Mouse (Mus musculus) midbrain, embryonic 15.5 days (tissue): ENCODE data around the gene Fbrsl1. TPM values are rescaled to one million over a fixed set of nuclear protein-coding genes. Genes with fewer than 3 reads are reported as not detected.

Experiments
- ATAC-seq: fragments of 200-750 bp; cut with Nextera tagmentation; replicated peaks from 2 replicates; pipeline ENCODE4 v1.8.0; 2017; ENCODE audit warnings: moderate TSS enrichment
- H3K27ac ChIP-seq: fragments of 300-500 bp; sonication (generic); 2 replicates; pipeline ENCODE4 v1.5.1; 2015; ENCODE audit warnings: mild to moderate bottlenecking, inconsistent platforms
- H3K27me3 ChIP-seq: fragments of 300-500 bp; sonication (generic); replicated peaks from 2 replicates; pipeline ENCODE4 v1.6.1; 2015; ENCODE audit warnings: inconsistent platforms
- H3K36me3 ChIP-seq: fragments of 300-500 bp; sonication (generic); replicated peaks from 2 replicates; pipeline ENCODE4 v1.6.1; 2015; ENCODE audit warnings: inconsistent platforms
- H3K4me1 ChIP-seq: fragments of 300-500 bp; sonication (generic); 2 replicates; pipeline ENCODE4 v1.6.1; 2015; ENCODE audit warnings: inconsistent platforms
- H3K4me2 ChIP-seq: fragments of 300-500 bp; sonication (generic); 2 replicates; pipeline ENCODE4 v1.6.1; 2015; ENCODE audit warnings: inconsistent platforms, mild to moderate bottlenecking, moderate library complexity
- H3K4me3 ChIP-seq: fragments of 300-500 bp; sonication (generic); 2 replicates; pipeline ENCODE4 v1.5.1; 2015; ENCODE audit warnings: mild to moderate bottlenecking, inconsistent platforms
- H3K9ac ChIP-seq: fragments of 300-500 bp; sonication (generic); 2 replicates; pipeline ENCODE4 v1.6.1; 2015; ENCODE audit warnings: mild to moderate bottlenecking, inconsistent platforms
- H3K9me3 ChIP-seq: fragments of 300-500 bp; sonication (generic); 2 replicates; pipeline ENCODE4 v1.6.1; 2016; ENCODE audit warnings: inconsistent platforms
- WGBS: fragments of 180-500 bp; shearing (Covaris S2); methylation state at CpG from one replicate; pipeline ENCODE4 v1.1.7; 2015; ENCODE audit warnings: mixed read lengths; 5-methylcytosine and 5-hydroxymethylcytosine counted together
- polyA plus RNA-seq: library from polyadenylated mRNA; unstranded; fragments of >200 nt; fragmentation: Nextera tagmentation; extraction: Ambion mirVana; gene quantifications from 2 replicates; pipeline ENCODE4 v1.2.1, GENCODE M21; 2015

The Fbrsl1 gene
- polyA plus RNA-seq = 24.2 and 25.9 TPM in 2 replicates

- H3K9ac ChIP-seq = peak within 1 kb of the TSS; percentile 84
- H3K4me1 ChIP-seq = peaks cover 30% of the 10 kb centered on the region
- H3K36me3 ChIP-seq = no peaks in the 10 kb centered on the region
- peak within 1 kb of the TSS; percentile 95 for H3K4me3 ChIP-seq
- no peaks in the 10 kb centered on the region for H3K27me3 ChIP-seq
- peak; percentile 95 for ATAC-seq
- peak within 1 kb of the TSS; percentile 99 for H3K4me2 ChIP-seq
- H3K9me3 ChIP-seq = no peaks in the 10 kb centered on the region
- peak within 1 kb of the TSS; percentile 69 for H3K27ac ChIP-seq
- WGBS = 2% methylated on average over 35 of the region's 46 CpGs
Observed at GRCm38 (mm10) chr5:110448436-110449134, at the start of gene Fbrsl1. TSS of gene Fbrsl1 (minus strand) at chr5:110448503.

GRCm38 (mm10) chr5:110498071-110498470, 49.8 kb upstream of the Fbrsl1 start:
- Histone ChIP-seq H3K9me3 (no peaks in the 10 kb centered on the region), H3K27ac (no peak overlapping the region), H3K4me3 (no peak overlapping the region), H3K9ac (no peak overlapping the region), H3K4me1 (peaks cover 15% of the 10 kb centered on the region), H3K4me2 (no peak overlapping the region), H3K36me3 (no peaks in the 10 kb centered on the region), H3K27me3 (no peaks in the 10 kb centered on the region)
- 53% methylated on average over 10 of the region's 10 CpGs for WGBS
- ATAC-seq = no peak

DNA sequence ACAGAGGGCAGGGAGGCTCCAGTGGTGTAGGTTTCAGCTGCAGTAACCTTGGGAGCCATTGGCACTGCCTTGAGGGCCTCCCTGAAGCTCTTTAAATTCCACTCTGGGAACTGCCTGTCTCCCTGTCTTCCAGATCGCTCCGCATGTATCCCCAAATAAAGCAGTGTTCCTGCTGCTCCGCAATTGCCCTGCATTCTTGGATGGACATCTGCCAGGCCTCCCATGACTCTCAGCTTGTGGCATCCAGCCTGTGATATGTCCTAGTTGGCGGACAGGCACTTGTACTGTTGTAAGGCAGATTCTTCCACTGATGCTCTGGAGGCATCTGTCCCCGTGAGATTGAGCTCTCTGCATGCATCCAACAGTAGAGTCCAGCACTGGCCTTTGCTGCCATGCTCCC, 49.3 kb upstream of the Fbrsl1 start:
- Histone ChIP-seq H3K4me2 (no peak overlapping the region), H3K27me3 (no peaks in the 10 kb centered on the region), H3K36me3 (no peaks in the 10 kb centered on the region), H3K4me3 (no peak overlapping the region), H3K9ac (no peak overlapping the region), H3K4me1 (peaks cover 15% of the 10 kb centered on the region), H3K9me3 (no peaks in the 10 kb centered on the region), H3K27ac (no peak overlapping the region)
- WGBS = 78% methylated on average over 5 of the region's 5 CpGs
- no peak for ATAC-seq

DNA sequence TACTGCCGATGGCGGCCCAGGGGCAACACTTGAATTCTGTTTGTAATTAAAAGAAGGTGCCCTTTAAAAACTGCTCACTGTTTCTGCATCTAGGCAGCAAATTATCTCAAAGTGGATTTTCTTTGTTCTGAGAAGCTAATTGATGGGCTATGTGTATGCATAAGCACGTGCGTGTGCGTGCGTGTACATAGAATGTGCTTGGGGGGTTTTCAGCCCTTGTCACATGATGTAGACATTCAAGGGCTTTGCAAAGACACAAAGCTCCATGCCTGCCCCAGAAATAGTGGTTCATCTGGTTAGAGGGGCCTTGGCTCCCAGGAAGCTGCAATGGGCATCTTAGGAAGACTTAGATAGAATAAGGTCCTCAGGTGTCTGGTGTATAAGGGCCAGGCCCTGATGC, 46.7 kb upstream of the Fbrsl1 start:
- Histone ChIP-seq H3K4me3 (no peak overlapping the region), H3K9me3 (no peaks in the 10 kb centered on the region), H3K9ac (no peak overlapping the region), H3K4me1 (peaks cover 11% of the 10 kb centered on the region), H3K27me3 (no peaks in the 10 kb centered on the region), H3K4me2 (no peak overlapping the region), H3K27ac (peak overlapping the region; percentile 60), H3K36me3 (no peaks in the 10 kb centered on the region)
- 82% methylated on average over 6 of the region's 6 CpGs for WGBS
- no peak for ATAC-seq

GRCm38 (mm10) chr5:110494396-110494795, 46.1 kb upstream of the Fbrsl1 start:
- Histone ChIP-seq H3K9ac (no peak overlapping the region; the same call in 1 of the 2 replicates), H3K4me3 (no peak overlapping the region), H3K36me3 (no peaks in the 10 kb centered on the region), H3K27me3 (no peaks in the 10 kb centered on the region), H3K9me3 (no peaks in the 10 kb centered on the region), H3K27ac (peak overlapping the region; percentile 60), H3K4me1 (peaks cover 11% of the 10 kb centered on the region), H3K4me2 (0 out of 2 replicates have a peak overlapping the region, but pooled peaks have one; percentile 20)
- ATAC-seq = no peak
- 47% methylated on average over 4 of the region's 4 CpGs for WGBS

DNA sequence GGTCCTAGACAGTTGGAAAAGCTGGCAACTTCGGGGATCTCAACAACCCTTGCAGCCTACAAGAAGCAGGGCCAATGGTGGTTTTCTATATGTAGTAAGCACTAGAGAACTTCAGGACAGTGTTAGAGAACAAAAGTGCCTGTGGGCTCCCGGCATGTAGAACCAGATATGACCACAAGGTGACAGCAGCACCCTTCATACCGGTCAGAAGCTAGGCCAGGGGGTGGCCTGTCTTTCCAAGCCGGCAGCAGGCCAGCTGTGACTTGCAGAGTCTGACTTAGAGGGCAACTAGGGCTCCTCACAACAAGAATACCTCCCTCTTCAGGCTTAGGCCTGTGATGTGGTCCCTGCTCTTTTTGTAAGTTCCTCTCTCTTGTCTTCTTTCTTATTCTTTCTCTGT, 45.5 kb upstream of the Fbrsl1 start:
- H3K9ac ChIP-seq = no peak overlapping the region; the same call in 1 of the 2 replicates
- ATAC-seq = peak; percentile 91
- H3K4me3 ChIP-seq = no peak overlapping the region
- no peaks in the 10 kb centered on the region for H3K9me3 ChIP-seq
- H3K27me3 ChIP-seq = no peaks in the 10 kb centered on the region
- peak overlapping the region; percentile 60; the same call in 1 of the 2 replicates for H3K27ac ChIP-seq
- 3% methylated on average over 4 of the region's 4 CpGs for WGBS
- H3K4me2 ChIP-seq = peak overlapping the region; percentile 20; the same call in 1 of the 2 replicates
- H3K36me3 ChIP-seq = no peaks in the 10 kb centered on the region
- H3K4me1 ChIP-seq = peaks cover 11% of the 10 kb centered on the region

GRCm38 (mm10) chr5:110489639-110490038, 41.3 kb upstream of the Fbrsl1 start:
- H3K36me3 ChIP-seq = no peaks in the 10 kb centered on the region
- H3K4me2 ChIP-seq = no peak overlapping the region
- H3K9ac ChIP-seq = no peak overlapping the region
- 54% methylated on average over 4 of the region's 4 CpGs for WGBS
- no peaks in the 10 kb centered on the region for H3K27me3 ChIP-seq
- no peaks in the 10 kb centered on the region for H3K9me3 ChIP-seq
- H3K27ac ChIP-seq = no peak overlapping the region
- no peak overlapping the region for H3K4me3 ChIP-seq
- no peak for ATAC-seq
- H3K4me1 ChIP-seq = peaks cover 26% of the 10 kb centered on the region

- Histone ChIP-seq H3K9me3 (no peaks in the 10 kb centered on the region), H3K27me3 (no peaks in the 10 kb centered on the region), H3K27ac (no peak overlapping the region), H3K4me1 (peaks cover 17% of the 10 kb centered on the region), H3K9ac (no peak overlapping the region), H3K4me2 (no peak overlapping the region), H3K36me3 (no peaks in the 10 kb centered on the region), H3K4me3 (no peak overlapping the region)
- ATAC-seq = no peak
- 52% methylated on average over 1 of the region's 1 CpGs for WGBS
Observed at GRCm38 (mm10) chr5:110487943-110488342, 39.6 kb upstream of the Fbrsl1 start.

DNA sequence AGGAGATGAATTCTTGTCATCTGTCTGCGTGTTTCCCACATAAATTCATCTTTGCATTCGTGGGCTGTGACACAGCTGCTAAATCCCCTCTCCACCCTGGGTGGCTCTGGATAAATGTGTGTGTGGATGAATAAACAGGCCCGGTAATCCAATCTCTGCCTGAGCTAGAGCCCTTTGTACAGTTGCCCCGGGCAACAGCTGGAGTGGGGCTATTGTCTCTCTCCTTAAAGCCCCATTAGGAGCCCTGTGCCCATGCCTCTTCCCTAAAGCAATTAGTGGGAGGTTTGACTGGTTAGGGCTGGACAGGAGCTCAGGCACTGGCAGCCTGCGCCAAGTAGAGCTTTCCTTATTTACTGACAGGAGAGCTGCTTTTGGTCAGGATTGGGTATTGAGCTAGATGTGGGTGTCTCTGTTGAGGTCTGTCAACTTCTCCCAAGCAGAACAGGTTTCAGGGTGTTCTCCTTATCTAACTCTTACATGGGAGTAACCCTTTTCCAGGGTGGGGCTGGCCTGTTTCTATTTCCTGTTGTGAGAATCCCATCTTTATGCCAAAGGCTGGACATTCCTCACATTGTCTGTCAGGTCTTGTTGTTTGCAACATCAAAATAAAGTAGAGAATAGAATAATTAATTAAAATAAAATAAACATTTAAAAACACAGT, 38.5 kb upstream of the Fbrsl1 start:
- Histone ChIP-seq H3K9me3 (no peaks in the 10 kb centered on the region), H3K27me3 (0 out of 2 replicates have a peak, but pooled peaks cover 5% of the 10 kb centered on the region), H3K9ac (no peak overlapping the region), H3K27ac (peak overlapping the region; percentile 69), H3K4me1 (peaks cover 17% of the 10 kb centered on the region), H3K36me3 (no peaks in the 10 kb centered on the region), H3K4me2 (no peak overlapping the region), H3K4me3 (no peak overlapping the region)
- WGBS = 3% methylated on average over 5 of the region's 5 CpGs
- peak; percentile 86 for ATAC-seq

- H3K9me3 ChIP-seq = no peaks in the 10 kb centered on the region
- no peak overlapping the region for H3K4me2 ChIP-seq
- no peak overlapping the region for H3K4me3 ChIP-seq
- WGBS = 82% methylated on average over 3 of the region's 3 CpGs
- H3K36me3 ChIP-seq = no peaks in the 10 kb centered on the region
- no peak overlapping the region for H3K27ac ChIP-seq
- no peak for ATAC-seq
- H3K4me1 ChIP-seq = peaks cover 17% of the 10 kb centered on the region
- peaks cover 17% of the 10 kb centered on the region for H3K27me3 ChIP-seq
- no peak overlapping the region for H3K9ac ChIP-seq
Observed at GRCm38 (mm10) chr5:110484711-110485110, 36.4 kb upstream of the Fbrsl1 start.

DNA sequence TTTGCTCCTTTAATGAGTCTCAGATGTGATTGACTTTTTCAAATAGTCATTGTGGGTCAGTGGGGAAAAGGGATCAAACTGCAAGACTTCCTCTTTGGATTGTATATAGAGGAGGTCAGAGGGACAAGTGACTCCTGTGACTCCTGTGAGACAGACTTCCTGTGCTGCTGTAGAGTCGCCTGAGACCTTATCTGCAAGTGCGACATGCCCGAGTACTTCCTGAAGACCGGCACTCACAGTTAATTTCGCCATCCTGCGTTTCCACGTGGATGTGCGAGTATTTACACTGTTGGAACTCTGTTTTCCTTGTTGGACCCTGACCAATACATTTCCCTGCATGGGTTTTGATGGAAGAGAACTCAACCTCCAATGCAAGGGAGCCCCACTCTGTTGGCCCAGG, 30.9 kb upstream of the Fbrsl1 start:
- H3K36me3 ChIP-seq = no peaks in the 10 kb centered on the region
- H3K27me3 ChIP-seq = peaks cover 17% of the 10 kb centered on the region
- H3K27ac ChIP-seq = no peak overlapping the region
- H3K4me3 ChIP-seq = no peak overlapping the region
- no peak for ATAC-seq
- no peak overlapping the region for H3K4me2 ChIP-seq
- H3K4me1 ChIP-seq = no peaks in the 10 kb centered on the region
- no peaks in the 10 kb centered on the region for H3K9me3 ChIP-seq
- no peak overlapping the region for H3K9ac ChIP-seq
- WGBS = 85% methylated on average over 8 of the region's 8 CpGs

- H3K4me3 ChIP-seq = no peak overlapping the region
- H3K4me2 ChIP-seq = no peak overlapping the region
- ATAC-seq = no peak
- H3K9ac ChIP-seq = no peak overlapping the region
- H3K9me3 ChIP-seq = no peaks in the 10 kb centered on the region
- no peak overlapping the region for H3K27ac ChIP-seq
- 68% methylated on average over 11 of the region's 11 CpGs for WGBS
- H3K4me1 ChIP-seq = no peaks in the 10 kb centered on the region
- H3K36me3 ChIP-seq = no peaks in the 10 kb centered on the region
- no peaks in the 10 kb centered on the region for H3K27me3 ChIP-seq
Observed at GRCm38 (mm10) chr5:110474156-110474555, 25.9 kb upstream of the Fbrsl1 start.
